Mouse (Mus musculus): ENCODE measurements around the gene Ctse.

The Ctse gene

GRCm38 (mm10) chr1:131652670-131653443 is 14.8 kb downstream of the Ctse start:
- DNase-seq (ENCODE audit: low spot score in 2 of 2): no peak

GRCm38 (mm10) chr1:131655601-131656000 is 17.5 kb downstream of the Ctse start:
- no peak for DNase-seq (ENCODE audit: low spot score in 2 of 2)

GRCm38 (mm10) chr1:131657945-131658354 is 19.8 kb downstream of the Ctse start:
- DNase-seq (ENCODE audit: low spot score in 2 of 2): peak; percentile 85 to 86

DNA sequence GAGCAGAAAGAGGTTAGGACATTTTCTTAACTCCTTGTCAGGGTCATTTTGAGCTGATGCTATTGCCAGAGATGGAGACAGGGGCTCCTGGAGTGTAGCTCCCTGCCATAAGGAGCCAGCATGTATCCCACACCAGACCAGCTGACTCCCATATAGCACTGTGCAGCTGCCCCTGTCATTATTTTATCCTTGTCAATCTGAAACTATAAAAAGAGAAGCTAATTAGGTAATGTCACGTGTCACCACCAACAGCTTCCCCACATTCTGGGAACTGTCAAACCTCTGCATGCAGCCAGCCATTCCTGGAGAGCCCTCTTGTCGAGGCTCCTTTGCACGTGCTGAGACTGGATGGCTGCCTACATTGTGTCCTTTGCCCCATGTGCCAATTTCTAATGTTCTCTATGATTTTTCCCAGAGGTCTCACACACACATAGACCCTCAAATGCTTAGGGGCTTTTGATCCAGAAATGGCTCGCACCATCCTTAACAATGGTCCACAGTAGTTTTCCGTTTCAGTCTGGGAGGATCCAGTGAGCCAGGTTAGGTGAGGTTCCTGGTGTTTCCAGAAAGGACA is 21.5 kb downstream of the Ctse start:
- DNase-seq (ENCODE audit: low spot score in 2 of 2): no peak

DNA sequence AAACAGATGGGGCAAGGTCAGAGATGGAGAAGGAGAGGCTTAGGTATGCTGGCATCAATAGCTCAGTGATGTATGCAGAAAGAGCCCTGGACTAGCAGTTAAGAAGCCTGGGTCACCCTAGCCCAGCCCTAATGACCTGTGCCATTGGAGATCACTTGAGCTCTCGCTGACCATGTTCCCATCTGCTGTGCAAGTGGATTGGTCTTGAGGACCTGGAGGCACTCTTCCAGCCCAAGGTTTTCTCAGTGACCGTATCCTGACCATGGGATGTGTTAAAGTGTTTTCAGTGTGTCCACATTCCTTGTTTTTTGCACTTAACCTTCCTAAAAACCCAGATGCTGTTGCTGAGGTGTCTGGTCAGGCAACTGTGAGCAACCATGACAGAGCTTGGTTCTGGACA is 22.2 kb downstream of the Ctse start:
- DNase-seq (ENCODE audit: low spot score in 2 of 2): no peak

DNA sequence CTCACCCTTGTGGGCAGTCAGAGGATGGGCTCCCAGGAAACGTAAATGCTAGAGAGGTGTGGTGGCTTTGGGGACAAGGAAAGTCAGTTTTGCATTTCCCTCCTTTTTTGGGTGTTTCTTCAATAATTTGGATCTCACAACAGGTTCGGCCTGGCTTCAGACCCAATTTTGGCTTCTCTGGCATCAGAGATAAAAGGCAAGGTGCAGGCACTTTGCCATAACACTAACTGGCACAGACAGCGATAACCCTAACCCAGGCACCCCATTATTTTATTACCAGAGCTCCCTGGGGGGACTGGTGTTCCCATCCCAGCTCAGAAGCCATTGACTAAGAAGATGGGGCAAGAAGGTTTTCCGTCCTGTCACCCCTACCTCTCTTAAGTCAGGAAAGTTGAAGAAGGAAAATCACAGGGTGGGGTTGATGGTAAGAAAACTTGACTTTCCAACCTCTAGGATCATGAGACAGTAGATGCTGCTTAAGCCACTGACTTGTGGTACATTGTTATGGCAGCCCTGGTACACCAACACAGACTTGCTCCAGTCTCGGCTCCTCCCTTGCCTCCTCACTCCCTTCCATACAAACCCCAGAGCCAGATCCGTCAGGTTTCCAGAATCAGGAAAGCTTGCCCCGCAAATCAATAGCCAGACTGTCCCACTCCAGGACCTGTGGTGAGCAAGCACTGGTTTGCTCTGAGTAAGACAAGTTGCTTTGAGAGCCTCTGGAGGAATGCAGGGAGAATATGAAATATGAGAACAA is 22.8 kb downstream of the Ctse start:
- no peak for DNase-seq (ENCODE audit: low spot score in 2 of 2)

DNA sequence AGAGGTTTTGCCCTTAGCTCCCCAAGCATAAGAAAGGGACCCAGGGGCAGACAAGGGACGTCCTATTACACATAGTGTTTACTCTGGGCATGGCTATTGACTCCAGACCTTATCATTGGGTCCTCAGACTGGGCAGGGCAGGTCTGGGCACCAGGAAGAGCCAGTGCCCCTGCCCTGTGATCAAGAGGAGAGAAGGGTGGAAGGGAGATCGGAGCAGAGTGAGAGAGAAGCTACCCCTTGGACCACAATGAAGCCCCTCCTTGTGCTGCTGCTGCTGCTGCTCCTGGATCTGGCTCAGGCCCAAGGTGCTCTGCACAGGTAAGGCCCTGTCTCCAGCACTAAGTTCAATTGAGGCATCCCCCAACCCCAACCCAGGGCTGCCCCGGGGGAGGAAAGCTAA is 23.6 kb downstream of the Ctse start:
- DNase-seq (ENCODE audit: low spot score in 2 of 2): no peak

DNA sequence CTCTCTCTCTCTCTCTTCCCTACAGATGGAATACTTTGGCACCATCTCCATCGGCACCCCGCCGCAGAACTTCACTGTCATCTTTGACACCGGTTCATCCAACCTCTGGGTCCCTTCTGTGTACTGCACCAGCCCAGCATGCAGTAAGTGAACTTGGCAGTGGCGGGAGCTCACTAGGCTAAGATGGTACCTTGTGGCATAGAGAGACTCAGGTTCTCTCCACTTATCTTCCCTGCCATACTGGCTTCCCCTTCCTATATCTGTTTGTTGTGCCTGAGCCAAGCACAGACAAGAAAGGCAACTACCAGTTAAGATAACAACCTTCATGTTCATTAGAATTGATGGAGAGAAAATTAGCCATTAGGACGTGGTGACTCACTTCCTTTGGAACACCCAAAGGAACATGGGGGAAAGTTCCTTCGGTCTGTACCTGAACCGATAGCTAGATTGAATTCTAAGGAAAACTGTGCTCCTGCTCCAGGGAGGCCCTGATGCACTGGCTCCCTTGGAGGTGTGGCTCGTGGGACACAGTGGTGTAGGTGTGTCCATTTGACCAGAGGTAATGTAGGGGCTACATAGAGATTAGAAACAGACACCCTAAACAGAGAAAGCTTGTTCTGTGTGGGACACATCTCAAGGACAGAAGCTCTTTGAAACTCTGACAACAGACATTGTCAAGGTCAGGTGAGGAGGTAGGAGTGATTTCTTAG is 25.3 kb downstream of the Ctse start:
- DNase-seq (ENCODE audit: low spot score in 2 of 2): no peak

DNA sequence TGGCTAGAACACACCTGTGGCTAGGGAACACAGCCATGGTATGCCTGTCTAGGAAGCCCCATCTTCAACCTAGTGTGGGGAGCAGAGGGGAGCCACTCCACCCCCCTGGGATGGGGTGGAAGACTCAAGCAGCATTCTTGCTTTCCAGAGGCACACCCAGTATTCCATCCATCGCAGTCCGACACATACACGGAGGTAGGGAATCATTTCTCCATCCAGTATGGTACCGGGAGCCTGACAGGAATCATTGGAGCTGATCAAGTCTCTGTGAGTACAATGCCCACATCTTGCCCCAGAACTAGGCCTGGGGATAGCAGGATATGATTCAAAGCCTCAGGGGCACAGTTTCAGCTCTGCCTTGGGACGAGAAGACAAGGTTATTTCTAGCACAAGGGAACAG is 26.0 kb downstream of the Ctse start:
- DNase-seq (ENCODE audit: low spot score in 2 of 2): no peak

- no peak for DNase-seq (ENCODE audit: low spot score in 2 of 2)
Observed at GRCm38 (mm10) chr1:131665886-131666285, 27.8 kb downstream of the Ctse start.

GRCm38 (mm10) chr1:131671113-131671512 is 33.0 kb downstream of the Ctse start:
- DNase-seq (ENCODE audit: low spot score in 2 of 2): no peak

DNA sequence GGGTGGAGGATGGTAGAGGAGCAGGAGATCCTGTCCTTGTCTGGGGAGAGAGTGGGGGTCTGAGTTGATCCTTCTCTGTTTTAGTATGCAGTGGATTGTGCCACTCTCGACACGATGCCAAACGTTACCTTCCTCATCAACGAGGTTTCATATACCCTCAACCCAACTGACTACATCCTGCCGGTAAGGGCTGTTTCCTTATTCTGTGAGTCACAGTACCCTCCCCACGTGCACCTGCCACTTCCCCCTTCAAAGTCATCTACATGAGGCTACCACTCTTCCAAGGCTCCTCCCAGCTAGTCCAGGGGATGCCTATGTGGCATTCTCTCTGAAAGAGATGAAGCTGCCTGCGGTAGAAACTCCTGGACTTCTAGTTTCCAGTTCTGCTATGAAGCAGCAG is 34.3 kb downstream of the Ctse start:
- DNase-seq (ENCODE audit: low spot score in 2 of 2): no peak

DNA sequence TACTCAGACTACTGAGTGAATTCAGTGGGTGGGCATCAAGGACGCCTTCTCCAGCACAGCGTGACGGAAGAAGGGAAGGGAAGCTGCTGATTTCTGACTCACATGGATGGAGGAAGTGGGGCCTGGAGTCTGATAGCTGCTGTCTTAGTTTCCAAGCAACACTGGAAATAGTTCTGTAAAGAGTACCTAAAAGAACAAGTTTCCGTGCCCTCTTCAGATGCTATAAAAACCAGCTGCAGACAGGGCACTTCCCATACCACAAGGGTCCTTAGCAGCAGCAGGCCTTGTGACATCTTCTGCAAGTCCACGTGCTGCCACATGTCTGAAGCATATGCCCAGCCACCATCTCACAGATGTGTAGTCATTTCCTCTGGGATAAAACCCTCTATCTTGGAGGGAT is 41.5 kb downstream of the Ctse start:
- no peak for DNase-seq (ENCODE audit: low spot score in 2 of 2)

GRCm38 (mm10) chr1:131687739-131688138 is 49.6 kb downstream of the Ctse start:
- DNase-seq (ENCODE audit: low spot score in 2 of 2): no peak

GRCm38 (mm10) chr1:131688475-131688874 is 50.4 kb downstream of the Ctse start, which contains the start of gene Rab7b:
Gene Rab7b, plus strand, starts transcription at chr1:131688695.
- no peak for DNase-seq (ENCODE audit: low spot score in 2 of 2)

- DNase-seq (ENCODE audit: low spot score in 2 of 2): no peak
Observed at GRCm38 (mm10) chr1:131689016-131689415, 50.9 kb downstream of the Ctse start.

- DNase-seq (ENCODE audit: low spot score in 2 of 2): no peak
Observed at GRCm38 (mm10) chr1:131689899-131690298, 51.8 kb downstream of the Ctse start.

DNA sequence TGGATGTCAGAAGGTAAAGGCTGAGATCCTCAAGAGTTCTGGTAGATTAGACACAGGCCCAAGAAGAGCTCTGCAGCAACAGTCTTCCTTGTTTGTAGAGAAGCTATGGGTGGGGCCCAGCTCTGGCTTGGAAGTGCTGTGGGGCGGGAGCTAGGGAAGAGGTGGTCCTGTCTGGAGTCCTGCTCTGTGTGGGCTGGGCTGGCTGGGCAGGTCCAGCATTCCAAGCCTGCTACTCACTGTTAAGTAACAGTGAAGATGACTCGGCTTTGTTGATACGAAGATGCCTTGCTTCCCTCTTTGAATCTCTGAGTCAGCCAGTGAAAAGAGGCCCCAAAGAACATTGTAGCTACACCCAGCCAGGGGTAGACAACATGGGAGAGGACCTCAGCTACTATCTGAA is 52.3 kb downstream of the Ctse start:
- no peak for DNase-seq (ENCODE audit: low spot score in 2 of 2)

- no peak for DNase-seq (ENCODE audit: low spot score in 2 of 2)
Observed at GRCm38 (mm10) chr1:131691356-131691755, 53.2 kb downstream of the Ctse start.

- DNase-seq (ENCODE audit: low spot score in 2 of 2): no peak
Observed at GRCm38 (mm10) chr1:131695308-131695707, 57.2 kb downstream of the Ctse start.

DNA sequence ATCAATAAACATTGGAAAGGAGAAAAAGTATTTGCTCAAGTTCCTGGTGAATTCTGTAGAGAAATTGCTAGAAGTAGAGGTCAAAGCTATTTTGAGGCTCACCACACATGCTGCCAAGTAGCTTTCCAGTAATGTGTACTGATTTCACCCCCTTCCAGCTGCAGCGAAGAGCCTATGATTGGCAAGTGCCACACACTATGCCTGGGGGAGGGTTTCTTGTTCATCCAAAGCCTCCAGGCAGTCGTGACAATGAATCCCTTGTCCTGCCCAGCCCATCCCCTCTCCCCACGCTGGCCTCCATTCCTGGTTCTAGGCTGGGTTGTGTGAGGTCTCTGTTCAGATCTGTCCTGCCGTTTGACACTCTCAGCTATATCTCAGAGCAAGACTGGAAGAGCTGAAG is 58.2 kb downstream of the Ctse start:
- no peak for DNase-seq (ENCODE audit: low spot score in 2 of 2)

DNA sequence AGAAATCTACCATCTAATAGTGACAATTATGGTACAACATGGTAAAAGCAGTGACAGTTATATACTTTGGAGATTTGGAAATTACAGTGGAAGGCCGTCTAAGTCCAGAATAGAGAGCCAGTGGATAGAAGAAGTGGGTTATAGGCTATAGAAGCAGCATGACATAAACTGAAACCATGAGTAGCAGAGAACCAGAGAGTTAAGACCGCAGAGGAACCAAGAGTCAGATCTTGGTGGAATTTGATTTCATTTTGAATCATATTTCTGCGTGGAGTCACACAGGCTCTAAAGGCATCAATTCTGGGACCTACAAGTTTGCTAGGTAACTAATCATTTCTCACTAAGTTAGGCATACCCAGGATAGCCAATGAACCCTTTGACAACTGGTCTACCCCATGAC is 60.7 kb downstream of the Ctse start:
- DNase-seq (ENCODE audit: low spot score in 2 of 2): no peak
